Mouse (Mus musculus): Measurements from ENCODE around the gene Ddah2. TPM values are rescaled to one million over a fixed set of nuclear protein-coding genes. Genes with fewer than 3 reads are reported as not detected.

Ddah2 gene
- 10 to 100 TPM; 49.3 to 50.0 TPM for total RNA-seq (2021)
- long read RNA-seq, experiment 1, transcript Ddah2-201 (7 exons, 1,342 nt) = major isoform, 64 of 83 reads
- long read RNA-seq, experiment 1, partial matches to known transcripts = 7 of 83 reads
- long read RNA-seq, experiment 1, other reads (novel, unspliced or antisense) = 11 of 83 reads
- long read RNA-seq, experiment 2, transcript Ddah2-201 (7 exons, 1,342 nt) = major isoform, 49 of 70 reads
- long read RNA-seq, experiment 2, partial matches to known transcripts = 8 of 70 reads
- long read RNA-seq, experiment 2, other reads (novel, unspliced or antisense) = 13 of 70 reads

DNA sequence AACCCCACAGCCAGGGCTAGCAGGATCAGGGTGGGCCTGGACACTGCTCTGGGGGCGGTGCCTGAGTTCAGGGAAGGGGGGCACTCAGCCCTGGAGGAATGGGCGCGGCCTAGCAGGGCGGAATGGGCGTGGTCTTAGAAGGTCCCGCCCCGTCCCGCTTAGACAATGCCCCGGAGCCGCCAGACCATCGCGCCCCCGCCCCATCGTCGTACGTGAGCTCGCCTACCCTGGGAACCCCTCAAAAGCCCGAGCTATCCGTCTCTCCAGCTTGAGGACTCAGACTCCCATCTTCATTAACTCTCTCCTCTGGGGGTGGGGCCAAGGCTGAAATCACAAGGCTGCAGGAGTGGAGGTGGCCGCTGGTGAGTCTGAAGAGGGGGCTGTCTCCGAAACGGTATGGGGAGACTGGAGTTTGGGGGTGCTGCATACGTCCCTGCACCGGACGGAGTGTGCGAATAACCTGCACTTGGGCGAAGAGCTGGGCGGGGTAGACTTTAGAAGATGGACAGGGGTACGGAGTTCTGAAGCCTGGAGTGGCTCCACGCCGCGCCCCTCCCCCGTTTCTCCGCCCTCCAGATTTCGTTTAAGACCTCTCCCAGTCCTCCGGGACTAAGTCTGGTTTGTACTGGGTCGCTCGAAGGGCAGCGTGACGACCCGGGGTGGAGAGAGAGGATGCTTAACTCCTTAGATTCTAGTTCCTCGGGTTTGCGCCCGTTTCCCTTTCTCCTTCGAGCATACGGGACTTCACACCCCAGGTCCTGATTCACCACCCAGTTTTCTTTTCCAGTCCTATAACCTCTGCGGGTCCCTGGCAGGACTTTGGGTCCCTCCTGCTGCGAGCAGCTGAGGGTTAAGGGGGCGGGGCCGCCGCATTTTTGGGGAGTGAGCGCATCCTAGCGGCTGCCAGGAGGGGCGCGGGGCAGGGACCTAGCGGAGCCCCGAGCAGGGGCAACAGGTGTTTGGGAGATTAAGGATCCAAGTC, at the start of gene Ddah2:
Ddah2 (plus strand) TSS at position 125 of the 982 bp plus-strand sequence.
- peak; percentile 93 to 96 for DNase-seq
- intact Hi-C loops (cut with DNase I) = loop anchor here (1.0 kb wide), 1 partner anchor 37 kb away; no protein-coding TSS in a partner anchor

DNA sequence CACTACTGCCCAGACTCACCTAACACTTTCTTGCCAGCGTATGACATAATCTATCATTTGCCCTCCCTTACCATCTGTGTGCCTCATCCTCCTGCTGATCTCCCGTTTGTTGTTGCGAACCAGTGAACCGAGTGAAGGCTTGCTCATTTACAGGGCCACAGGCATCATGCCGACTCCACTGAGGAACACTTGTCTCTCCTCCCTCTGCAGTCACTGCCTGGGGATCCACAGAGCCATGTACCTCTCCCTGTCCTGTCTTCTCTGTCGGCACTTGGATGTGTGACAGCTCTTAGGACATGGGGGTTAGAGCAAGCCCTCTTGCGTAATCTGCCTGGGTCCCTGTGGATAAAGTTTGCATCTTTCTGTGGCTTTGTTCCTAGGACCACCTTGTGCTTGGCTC, 49.2 kb upstream of the Ddah2 start:
- DNase-seq = no peak
- intact Hi-C loops (cut with DNase I) = no loop called here

DNA sequence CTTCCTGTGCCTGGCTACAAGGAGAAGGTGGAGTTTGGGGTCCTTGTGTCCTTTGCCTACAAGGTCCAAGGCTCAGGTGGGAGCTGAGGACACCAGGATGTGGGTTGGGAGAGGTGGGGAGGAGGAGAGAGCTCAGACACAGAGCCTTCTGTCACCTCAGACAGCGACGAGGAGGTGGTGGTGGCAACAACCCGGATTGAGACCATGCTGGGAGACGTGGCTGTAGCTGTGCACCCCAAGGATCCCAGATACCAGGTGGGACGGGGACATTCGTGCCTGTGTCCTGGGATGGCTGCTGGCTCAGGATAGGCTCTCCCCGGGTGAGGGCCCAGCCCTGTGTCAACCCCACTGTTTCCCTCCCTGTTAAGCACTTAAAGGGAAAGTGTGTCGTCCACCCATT, 47.4 kb upstream of the Ddah2 start:
- intact Hi-C loops (cut with DNase I) = no loop called here

DNA sequence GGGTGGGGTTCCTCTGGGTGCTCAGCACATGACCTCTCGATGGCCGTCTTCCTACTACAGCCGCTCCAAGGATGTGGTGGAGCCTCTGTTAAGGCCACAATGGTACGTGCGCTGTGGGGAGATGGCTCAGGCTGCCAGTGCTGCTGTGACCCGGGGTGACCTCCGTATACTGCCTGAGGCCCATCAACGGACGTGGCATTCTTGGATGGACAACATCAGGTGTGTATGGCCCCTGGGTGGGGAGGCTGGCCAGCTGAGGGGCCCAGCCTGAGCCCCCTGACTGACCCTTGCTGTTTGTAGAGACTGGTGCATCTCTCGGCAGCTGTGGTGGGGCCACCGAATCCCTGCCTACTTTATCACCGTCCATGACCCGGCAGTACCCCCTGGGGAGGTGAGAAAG, 46.4 kb upstream of the Ddah2 start:
- intact Hi-C loops (cut with DNase I) = no loop called here
- no peak for DNase-seq

More for the DNA sequence above, 47.4 kb upstream of the Ddah2 start:
- no peak for DNase-seq

DNA sequence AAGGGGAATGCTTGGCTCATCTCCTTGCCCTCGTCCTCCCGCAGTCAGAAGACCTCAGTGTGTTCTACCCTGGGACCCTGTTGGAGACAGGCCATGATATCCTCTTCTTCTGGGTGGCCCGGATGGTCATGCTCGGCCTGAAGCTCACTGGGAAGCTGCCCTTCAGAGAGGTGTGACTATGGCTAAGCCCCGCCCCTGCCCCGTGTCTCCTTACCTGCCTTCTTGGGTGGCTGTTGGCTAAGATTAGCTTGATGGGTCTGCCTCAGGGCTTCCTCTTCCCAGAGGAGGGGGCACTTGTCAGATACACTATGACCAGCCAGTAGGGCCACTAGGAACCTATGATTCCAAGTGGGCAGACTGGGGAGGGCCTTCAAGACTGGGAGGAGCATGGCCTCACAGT, 45.6 kb upstream of the Ddah2 start:
- intact Hi-C loops (cut with DNase I) = no loop called here
- no peak for DNase-seq

DNA sequence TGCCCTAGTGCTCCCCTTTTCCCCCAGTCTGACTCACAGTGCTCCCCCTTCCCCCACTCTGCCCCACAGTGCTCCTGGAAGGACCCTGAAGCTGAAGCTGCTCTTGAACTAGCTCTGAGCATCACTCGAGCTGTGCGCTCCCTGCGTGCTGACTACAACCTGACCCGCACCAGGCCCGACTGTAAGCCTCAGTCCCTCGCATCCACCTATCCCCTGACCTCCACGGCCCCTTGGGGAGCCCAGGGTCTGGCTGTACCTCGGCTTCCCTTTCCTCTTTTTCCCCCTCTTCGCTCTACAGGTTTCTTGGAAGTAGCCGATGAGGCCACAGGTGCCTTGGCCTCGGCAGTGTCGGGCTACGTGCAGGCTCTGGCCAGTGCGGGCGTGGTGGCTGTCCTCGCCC, 43.5 kb upstream of the Ddah2 start:
- intact Hi-C loops (cut with DNase I) = no loop called here

DNA sequence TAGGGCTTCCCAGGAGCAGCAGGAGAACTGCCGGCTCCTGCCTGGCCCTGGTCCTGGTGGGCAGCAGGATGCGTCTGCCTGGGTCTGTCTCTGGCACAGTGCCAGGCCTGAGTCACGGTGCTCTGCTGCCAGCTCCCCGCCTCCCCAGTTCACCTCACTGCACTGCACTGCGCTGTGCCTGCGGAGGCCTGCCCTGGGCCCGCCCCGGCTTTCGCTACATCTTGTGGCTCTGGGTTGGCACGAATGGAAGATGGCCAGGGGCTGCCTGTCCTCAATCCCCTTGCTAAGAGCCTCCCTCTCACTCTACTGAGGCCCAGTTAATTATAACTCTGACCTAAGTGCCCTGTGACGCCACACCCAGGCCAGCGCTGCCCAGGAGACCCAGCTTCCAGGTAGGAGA, 42.5 kb upstream of the Ddah2 start, which contains the start of gene Vwa7:
Vwa7 (plus strand) TSS at position 204 of the 400 bp plus-strand sequence.
- intact Hi-C loops (cut with DNase I) = no loop called here
- peak; percentile 41 to 54 for DNase-seq

More for the DNA sequence above, 43.5 kb upstream of the Ddah2 start:
- DNase-seq = no peak

DNA sequence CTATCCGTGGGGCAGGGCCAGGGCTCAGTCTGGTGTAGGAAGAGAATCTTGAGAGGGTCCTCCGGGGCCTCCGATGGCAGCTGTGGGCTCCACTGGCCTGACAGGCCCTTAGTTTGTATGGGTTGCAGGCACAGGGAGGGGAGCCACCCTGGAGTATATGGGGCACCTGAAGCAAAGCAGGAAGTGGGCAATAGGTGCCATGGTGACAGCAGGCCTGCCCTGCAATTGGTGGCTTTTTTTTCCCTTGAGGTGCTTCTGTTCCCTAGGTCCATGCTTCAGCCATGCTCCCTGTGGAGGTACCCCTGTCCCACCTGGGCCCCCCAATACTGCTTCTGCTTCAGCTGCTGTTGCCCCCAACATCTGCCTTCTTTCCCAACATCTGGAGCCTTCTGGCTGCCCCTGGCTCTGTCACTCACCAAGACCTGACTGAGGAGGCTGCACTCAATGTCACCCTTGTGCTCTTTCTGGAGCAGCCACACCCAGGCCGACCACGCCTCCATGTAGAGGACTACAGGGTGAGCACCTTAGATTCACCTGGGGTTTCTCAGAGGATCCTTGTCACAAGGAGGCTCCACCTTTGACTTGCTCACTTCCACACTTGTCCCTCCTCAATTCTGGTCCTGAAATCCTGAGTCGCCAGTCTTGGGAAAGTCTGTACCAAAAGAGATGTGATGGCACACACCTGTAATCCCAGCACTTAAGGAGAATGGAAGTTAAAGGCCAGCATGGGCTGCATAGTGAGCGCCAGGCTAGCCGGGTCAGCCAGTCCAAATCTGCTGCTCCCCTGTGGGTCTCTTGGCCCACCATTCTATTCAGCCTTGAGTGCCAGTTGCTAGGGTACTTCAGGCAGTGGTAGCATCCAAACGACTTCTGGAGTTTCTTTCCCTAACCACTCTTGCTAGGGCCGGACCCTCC, 41.8 kb upstream of the Ddah2 start:
- intact Hi-C loops (cut with DNase I) = no loop called here

DNA sequence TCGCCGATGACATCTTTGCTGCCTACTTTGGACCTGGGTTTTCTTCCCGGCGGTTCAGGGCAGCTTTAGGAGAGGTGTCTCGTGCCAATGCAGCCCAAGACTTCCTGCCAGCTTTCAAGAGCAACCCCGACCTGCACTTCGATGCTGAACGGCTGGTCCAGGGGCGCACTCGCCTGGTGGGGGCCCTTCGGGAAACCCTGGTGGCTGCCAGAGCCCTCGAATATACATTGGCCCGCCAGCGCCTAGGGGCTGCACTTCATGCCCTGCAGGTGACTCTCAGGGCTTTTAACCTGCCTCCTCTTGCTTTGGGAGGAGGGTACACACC, 41.2 kb upstream of the Ddah2 start:
- intact Hi-C loops (cut with DNase I) = no loop called here
- DNase-seq = no peak

More for the DNA sequence above, 41.8 kb upstream of the Ddah2 start:
- no peak for DNase-seq

DNA sequence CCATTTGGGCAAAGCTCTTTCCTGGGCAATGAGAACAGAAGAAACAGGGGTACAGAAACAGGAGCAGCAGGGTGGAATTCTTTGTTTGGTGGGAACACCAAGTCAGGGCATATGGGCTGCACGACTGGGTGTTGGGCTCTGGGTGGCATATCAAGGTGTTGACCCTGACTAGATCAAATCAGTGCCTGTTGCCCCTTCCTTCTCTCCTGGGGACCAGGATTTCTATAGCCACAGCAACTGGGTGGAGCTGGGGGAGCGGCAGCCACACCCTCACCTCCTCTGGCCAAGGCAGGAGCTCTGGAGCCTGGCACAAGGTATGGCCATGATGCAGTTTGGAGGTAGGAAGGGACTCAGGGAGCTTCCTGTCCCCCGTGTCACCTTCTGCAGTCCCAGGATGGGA, 40.7 kb upstream of the Ddah2 start:
- intact Hi-C loops (cut with DNase I) = no loop called here
- no peak for DNase-seq

DNA sequence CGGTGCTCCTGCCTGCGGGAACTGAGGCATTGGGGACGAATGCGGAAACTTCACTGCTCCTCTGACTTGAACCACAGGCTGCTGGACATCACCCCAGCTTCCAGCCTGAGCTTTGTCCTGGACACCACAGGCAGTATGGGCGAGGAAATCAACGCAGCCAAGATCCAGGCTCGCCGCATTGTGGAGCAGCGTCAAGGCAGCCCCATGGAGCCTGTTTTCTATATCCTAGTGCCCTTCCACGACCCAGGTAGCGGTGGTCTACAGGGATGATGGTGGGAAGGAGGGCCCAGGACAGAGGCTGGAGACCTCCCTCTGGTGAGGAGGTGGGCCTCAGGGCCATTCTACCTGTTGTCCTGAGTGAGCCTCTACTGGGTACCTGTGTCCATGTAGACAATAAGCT, 38.9 kb upstream of the Ddah2 start:
- no peak for DNase-seq
- intact Hi-C loops (cut with DNase I) = loop anchor here (2.0 kb wide), 1 partner anchor 59 kb away; the partner anchor contains the start of gene Ly6g6d

DNA sequence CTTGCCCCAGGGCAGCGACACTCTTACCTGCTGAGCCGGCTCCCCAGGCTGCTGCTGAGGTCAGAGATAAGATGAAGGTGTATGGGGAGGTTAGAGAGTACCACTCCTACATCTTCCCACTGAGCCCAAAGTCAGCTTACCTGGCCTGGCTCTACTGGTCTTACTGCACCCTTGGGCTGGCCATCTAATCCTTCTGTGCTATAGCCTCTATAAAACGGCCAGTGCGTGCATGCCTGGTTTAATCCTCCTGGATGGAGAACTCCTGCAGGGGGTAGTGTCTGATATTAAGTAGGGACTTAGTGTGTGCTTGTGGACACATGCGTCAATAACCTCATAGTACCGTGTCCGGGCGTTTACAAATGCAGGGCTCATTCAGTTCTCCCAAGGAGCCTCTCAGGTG, 38.3 kb upstream of the Ddah2 start:
- no peak for DNase-seq
- intact Hi-C loops (cut with DNase I) = loop anchor here (2.0 kb wide), 1 partner anchor 58 kb away; the partner anchor contains the start of gene Ly6g6d

DNA sequence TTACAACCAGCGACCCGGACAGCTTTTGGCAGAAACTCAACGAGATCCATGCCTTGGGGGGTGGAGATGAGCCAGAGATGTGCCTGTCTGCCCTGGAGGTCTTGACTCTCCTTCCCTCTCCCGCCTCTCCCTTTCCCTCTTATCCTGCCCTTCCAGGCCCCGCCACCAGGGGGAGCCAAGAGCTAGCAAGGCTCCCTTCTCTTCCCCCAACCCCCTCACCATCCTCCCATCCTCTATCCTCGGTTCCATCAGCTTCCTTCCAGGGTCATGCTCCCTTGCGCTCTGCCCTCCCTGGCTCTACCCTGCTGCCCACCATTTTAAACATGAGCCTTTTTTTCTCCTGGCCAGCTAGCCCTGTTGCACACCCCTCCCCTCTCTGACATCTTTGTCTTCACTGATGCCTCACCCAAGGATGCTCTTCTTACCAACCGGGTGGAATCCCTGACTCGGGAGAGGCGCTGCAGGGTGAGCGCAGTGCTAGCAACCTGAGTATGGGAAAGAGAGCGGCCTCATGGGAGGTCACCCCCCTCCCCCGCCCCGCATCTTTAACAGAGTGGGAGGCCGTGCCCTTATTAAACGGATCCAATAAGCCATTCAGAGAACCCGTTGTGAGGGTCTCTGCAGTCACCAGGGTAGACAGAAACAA, 37.5 kb upstream of the Ddah2 start:
- intact Hi-C loops (cut with DNase I) = loop anchor here (1.0 to 2.0 kb wide), 2 partner anchors 58 to 85 kb away; partner anchors contain the start of gene Ly6g6d
- DNase-seq = peak; percentile 89 to 94

DNA sequence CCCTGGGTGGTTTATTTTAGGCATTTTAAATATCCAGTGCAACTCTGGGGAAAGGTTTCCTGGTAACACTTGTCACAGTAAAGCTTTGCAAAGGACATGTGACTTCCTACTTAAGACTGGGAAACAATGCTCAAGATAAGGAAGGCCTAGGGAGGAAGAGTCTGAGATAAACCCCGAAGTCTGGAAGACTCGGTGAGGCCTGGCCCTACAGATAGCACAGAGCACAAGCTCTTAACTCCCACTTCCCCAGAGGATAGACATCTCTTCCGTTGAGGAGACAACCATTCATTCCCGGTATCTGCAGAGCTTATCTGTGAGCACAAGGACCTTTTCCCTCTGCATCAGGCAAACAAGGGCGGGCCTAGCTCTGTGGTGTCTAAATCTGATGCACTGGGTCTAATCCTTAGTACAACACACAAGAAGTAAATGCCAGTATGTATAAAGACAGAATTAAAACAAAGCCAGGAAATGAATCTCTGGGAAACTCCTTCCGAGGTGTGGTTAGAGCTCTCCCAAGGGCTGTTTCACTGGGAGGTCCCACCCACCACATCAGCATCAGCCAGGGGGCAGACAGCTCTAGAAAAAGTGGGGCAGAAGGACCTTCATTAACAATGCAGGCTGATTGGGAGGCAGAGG, 36.9 kb upstream of the Ddah2 start:
- intact Hi-C loops (cut with DNase I) = loop anchor here (1.0 to 2.0 kb wide), 4 partner anchors 23 to 84 kb away; partner anchors contain the start of genes Ddah2 and Ly6g6d
- DNase-seq = peak in 1 of 2 experiments; percentile 32

DNA sequence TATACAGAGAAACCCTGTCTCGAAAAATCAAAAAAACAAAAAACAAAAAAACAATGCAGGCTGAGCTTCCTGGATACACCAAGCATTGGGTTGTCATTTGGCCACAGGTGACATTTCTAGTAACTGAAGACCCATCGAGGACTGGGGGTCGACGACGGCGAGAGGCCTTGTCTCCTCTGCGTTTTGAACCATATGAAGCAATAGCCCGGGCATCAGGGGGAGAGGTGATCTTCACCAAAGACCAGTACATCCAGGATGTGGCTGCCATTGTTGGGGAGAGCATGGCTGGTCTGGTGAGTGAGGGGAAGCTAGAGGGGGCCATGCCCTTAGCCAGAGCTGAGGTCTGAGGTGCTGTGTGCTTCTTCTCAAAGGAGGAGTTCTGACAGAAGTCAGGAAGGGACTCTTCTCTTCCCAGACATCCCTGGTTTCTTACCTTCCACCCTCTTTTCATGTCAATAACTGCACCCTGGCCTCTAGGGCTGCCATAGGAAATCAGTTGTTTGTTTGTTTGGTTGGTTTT, 36.2 kb upstream of the Ddah2 start:
- intact Hi-C loops (cut with DNase I) = loop anchor here (1.0 to 2.0 kb wide), 2 partner anchors 22 to 37 kb away; partner anchors contain the start of gene Ddah2
- no peak for DNase-seq

DNA sequence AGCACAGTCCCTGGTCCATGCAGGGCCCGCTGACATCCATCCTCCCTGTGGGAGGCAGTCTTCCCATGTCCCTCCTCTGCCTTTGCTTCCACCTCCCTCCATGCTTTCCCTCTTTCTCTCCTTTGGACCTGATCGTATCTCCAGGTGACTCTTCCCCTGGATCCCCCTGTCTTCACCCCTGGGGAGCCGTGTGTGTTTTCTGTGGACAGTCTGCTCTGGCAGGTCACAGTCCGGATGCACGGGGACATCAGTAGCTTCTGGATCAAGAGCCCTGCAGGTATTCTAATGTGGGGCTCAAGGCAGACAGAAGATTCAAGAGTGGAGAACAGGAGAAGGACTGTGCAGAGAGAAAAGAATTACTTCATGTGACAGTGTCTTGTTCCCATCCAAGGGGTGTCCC, 35.6 kb upstream of the Ddah2 start:
- intact Hi-C loops (cut with DNase I) = loop anchor here (2.0 kb wide), 1 partner anchor 22 kb away; no protein-coding TSS in a partner anchor
- DNase-seq = no peak

DNA sequence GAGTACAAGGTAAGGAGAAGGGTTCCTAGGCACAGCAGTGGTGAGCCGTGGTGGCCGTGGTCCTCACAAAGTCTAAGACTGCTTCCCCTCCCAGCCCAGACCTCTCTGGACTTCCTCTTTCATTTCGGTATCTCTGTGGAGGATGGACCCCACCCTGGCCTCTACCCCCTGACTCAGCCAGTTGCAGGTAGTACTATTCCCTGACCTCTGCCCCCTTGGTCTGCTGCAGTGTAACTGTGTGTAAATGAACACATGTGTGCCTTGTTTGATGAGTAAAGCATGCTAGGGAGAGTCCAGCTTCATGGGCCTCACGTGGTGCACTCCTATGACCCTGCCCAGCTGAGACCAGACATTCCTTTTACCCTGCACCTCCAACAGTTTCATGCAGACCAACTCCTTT, 35.1 kb upstream of the Ddah2 start:
- DNase-seq = no peak

DNA sequence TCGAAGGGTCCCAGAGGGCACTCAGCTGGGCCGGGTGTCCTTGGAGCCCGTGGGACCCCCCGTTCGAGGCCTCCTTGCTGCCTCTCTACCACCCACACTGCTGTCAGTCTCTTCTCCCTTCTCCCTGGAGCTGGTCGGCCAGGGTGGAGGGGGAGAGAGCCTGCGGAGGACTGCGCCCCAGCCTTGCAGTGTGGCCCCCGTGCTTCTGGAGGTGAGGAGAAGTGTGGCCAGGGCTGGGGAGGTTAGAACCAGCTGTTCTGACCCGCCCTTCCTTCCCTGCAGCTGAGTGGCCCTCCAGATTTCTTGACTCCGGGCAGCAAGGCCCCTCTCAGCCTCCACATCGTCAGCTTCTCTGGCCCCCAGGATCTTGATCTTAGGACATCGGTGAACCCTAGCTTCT, 34.6 kb upstream of the Ddah2 start:
- no peak for DNase-seq
- intact Hi-C loops (cut with DNase I) = no loop called here

More for the DNA sequence above, 35.1 kb upstream of the Ddah2 start:
- intact Hi-C loops (cut with DNase I) = loop anchor here (2.0 kb wide), 1 partner anchor 21 kb away; no protein-coding TSS in a partner anchor
